ENCODE assay signal across 9 mouse cellular contexts in the genomic region with DNA sequence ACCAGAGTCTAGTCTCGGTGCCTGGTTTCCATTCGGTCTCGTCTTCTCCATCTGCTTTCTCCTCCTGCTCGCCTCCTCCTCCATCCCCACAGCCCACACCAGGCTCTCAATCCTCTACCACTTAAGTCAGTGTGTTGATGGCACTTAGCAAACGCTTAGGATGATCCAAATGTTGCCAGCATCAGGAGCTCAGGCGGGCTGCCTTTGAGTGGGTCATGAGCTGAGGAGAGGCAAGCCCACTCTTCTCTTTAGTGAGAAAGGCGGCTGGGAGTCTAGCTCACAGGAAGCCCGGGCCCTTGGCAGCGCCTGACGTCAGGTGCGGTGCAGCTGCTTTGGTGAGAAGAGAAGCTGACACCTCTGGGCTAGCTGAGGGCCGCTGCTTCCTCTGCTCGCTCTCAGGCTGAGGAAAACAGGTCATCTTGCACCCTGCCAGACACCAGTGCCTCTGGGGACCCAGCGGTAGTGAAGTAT. TPM values are rescaled to one million over a fixed set of nuclear protein-coding genes. Genes with fewer than 3 reads are reported as not detected.
DNase-seq lines count a peak whose midpoint lies in the region.
"Had no signal": no experiment of that assay in that cellular context is flagged by ENCODE, and none has a peak within 500 bp of the region (broad histone marks: within the 10 kb centered on the region; RNA-seq: fewer than 3 reads in every experiment).

No protein-coding gene starts in this region.

- H3K4me3 ChIP-seq in limb, embryonic 10.5 days: no peak overlapping the region

- no peaks in the 10 kb centered on the region for H3K36me3 ChIP-seq in limb, embryonic 10.5 days

- peak; percentile 41 to 63 for DNase-seq in layer of hippocampus, adult 18-20 months (ENCODE audit: low spot score in 2 of 2)
- DNase-seq in layer of hippocampus, adult 9-10 months (ENCODE audit: low spot score): no peak
- DNase-seq in T-cell, adult 2 months (ENCODE audit: low spot score): peak; percentile 93
- no peak for DNase-seq in limb, embryonic 10.5 days (ENCODE audit: low spot score)
- DNase-seq in spleen, postnatal 4 days (ENCODE audit: low spot score in 2 of 2): peak; percentile 46 to 73
- DNase-seq in neural tube, embryonic 10.5 days (ENCODE audit: extremely low spot score, low spot score): no peak
- DNase-seq in cerebellum, postnatal 4 days (ENCODE audit: low spot score in 2 of 2): no peak
- DNase-seq in kidney, adult 9 months: no peak

- no peaks in the 10 kb centered on the region for H3K27me3 ChIP-seq in limb, embryonic 10.5 days (ENCODE audit: low read depth, poor library complexity, severe bottlenecking)

- peak overlapping the region; percentile 43 for H3K27ac ChIP-seq in limb, embryonic 10.5 days
- H3K27ac ChIP-seq: liver, embryonic 14.5 days had no signal

- no peaks in the 10 kb centered on the region for H3K9me3 ChIP-seq in limb, embryonic 10.5 days (replicated peaks)

- H3K4me1 ChIP-seq in limb, embryonic 10.5 days: peaks cover 6% of the 10 kb centered on the region

- WGBS in limb, embryonic 10.5 days: 50% methylated on average over 14 of the region's 14 CpGs

RNA-seq across cellular contexts. Expression of gene Slc20a1, which starts 15.0 kb away (rescaled TPM):
- 100 to 1,000 TPM; 126 to 129 TPM for total RNA-seq in layer of hippocampus, adult 18-20 months (2021)
- polyA plus RNA-seq in limb, embryonic 10.5 days (2016; fragmentation: Nextera tagmentation; extraction: Ambion mirVana): 47.1 and 49.7 TPM in 2 replicates

RNA-seq across cellular contexts. Expression of gene Chchd5, which starts 54.1 kb away (rescaled TPM):
- total RNA-seq in layer of hippocampus, adult 18-20 months (2021): 10 to 100 TPM; 12.1 to 12.2 TPM
- polyA plus RNA-seq in limb, embryonic 10.5 days (2016; fragmentation: Nextera tagmentation; extraction: Ambion mirVana): 26.6 and 28.9 TPM in 2 replicates

Comparison
In these comparisons a context has a peak if more than half of its experiments do, and no peak if none do; other contexts are left out.
1. DNase-seq: peak in layer of hippocampus, adult 18-20 months (2 of 2), T-cell, adult 2 months (single experiment) and spleen, postnatal 4 days (2 of 2); none in layer of hippocampus, adult 9-10 months (single experiment), limb, embryonic 10.5 days (single experiment), neural tube, embryonic 10.5 days (single experiment), cerebellum, postnatal 4 days (0 of 2) and kidney, adult 9 months (single experiment).